Mouse (Mus musculus) megakaryocyte, embryonic 14.5 days (primary cell): ENCODE results near the gene Trim2.

Source experiments
- FLI1 ChIP-seq: IDR thresholded peaks from 2 replicates; pipeline ENCODE4 v1.6.1; 2012; ENCODE audit warnings: low read length, inconsistent platforms, mixed read lengths
- GATA1 ChIP-seq: IDR thresholded peaks from 3 replicates; pipeline ENCODE4 v1.6.1; 2012; ENCODE audit warnings: mixed read lengths, low read length, inconsistent platforms, borderline replicate concordance

DNA sequence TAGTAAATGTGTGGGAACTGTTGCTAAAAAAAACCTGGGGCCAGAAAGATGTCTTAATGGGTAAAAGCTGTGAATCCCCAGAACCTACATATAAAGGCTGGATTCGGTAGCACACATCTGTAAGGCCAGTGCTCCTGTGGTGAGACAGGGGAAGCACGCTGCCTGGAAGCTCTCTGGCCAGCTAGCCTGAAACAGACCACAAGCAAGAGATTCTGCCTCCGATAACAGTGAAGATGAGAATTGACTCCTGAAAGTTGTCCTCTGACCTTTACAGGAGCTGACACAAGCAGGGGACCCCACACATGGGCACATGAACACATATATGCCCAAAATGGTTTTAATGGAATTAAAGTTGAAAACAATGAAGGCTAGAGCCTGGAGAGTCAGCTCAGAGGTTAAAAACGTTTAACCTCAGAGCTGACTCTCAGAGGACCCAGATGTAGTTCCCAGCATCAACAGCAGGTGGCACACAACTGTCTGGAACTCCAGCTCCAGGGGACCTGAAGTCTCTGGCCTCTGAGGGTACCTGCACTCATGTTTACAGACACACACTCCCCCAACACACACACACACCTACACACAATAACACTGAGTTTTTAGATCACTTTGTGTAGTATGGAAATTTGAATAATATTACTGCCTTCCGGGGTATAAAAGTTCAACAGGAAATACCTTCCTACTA lies 45.8 kb upstream of the Trim2 start:
- no peak for TF ChIP-seq GATA1
- TF ChIP-seq FLI1: no peak
